Mouse (Mus musculus) lung, embryonic 15.5 days (tissue): ENCODE results near the gene Gm11992. TPM values are rescaled to one million over a fixed set of nuclear protein-coding genes. Genes with fewer than 3 reads are reported as not detected.

Source experiments
- ATAC-seq: fragments of 200-750 bp; cut with Nextera tagmentation; 2 replicates; pipeline ENCODE4 v1.8.0; 2017; ENCODE audit warnings: moderate number of reproducible peaks, borderline replicate concordance; ENCODE audit not compliant: low FRiP score, low TSS enrichment; ENCODE audit errors: extremely low read depth
- H3K27ac ChIP-seq: fragments of 300-500 bp; sonication (generic); 2 replicates; pipeline ENCODE4 v1.5.1; 2015; ENCODE audit warnings: moderate library complexity, mild to moderate bottlenecking, inconsistent platforms
- H3K27me3 ChIP-seq: fragments of 300-500 bp; sonication (generic); 2 replicates; pipeline ENCODE4 v1.6.1; 2015; ENCODE audit warnings: inconsistent platforms
- H3K36me3 ChIP-seq: fragments of 300-500 bp; sonication (generic); 2 replicates; pipeline ENCODE4 v1.6.1; 2015; ENCODE audit warnings: inconsistent platforms
- H3K4me1 ChIP-seq: fragments of 300-500 bp; sonication (generic); 2 replicates; pipeline ENCODE4 v1.6.1; 2015; ENCODE audit warnings: inconsistent platforms
- H3K4me2 ChIP-seq: fragments of 300-500 bp; sonication (generic); 2 replicates; pipeline ENCODE4 v1.6.1; 2015; ENCODE audit warnings: inconsistent platforms, mild to moderate bottlenecking, moderate library complexity
- H3K4me3 ChIP-seq: fragments of 300-500 bp; sonication (generic); 2 replicates; pipeline ENCODE4 v1.5.1; 2015; ENCODE audit warnings: mild to moderate bottlenecking, inconsistent platforms
- H3K9ac ChIP-seq: fragments of 300-500 bp; sonication (generic); 2 replicates; pipeline ENCODE4 v1.6.1; 2015; ENCODE audit warnings: inconsistent platforms
- H3K9me3 ChIP-seq: fragments of 300-500 bp; sonication (generic); 2 replicates; pipeline ENCODE4 v1.6.1; 2016; ENCODE audit warnings: inconsistent platforms
- WGBS: fragments of 180-500 bp; shearing (Covaris S2); methylation state at CpG from one replicate; pipeline ENCODE4 v1.1.7; 2015; 5-methylcytosine and 5-hydroxymethylcytosine counted together
- polyA plus RNA-seq: library from polyadenylated mRNA; unstranded; fragments of >200 nt; fragmentation: Nextera tagmentation; extraction: Ambion mirVana; gene quantifications from 2 replicates; pipeline ENCODE4 v1.2.1, GENCODE M21; 2015

The Gm11992 gene
- polyA plus RNA-seq, 1 experiment from 2014 or later = 2.3 TPM

DNA sequence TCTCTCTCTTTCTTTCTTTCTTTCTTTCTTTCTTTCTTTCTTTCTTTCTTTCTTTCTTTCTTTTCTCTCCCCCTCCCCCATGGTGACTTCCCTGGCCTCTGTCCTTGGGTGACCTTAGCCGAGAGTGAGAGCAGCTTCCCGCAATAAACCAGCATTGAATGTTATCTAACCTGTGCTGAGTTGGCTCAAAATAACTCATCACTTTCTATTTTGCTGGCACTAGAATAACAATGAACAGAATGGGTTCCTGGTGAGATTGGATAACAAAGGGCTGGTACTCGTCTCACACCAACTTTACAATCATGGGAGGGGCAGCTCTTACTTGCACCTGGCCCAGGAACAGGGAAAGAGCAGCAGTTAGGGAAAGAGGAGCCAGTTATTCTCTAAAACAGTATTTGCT, 68.5 kb downstream of the Gm11992 start:
- Histone ChIP-seq H3K27ac (no peak overlapping the region), H3K4me2 (no peak overlapping the region), H3K4me3 (0 out of 2 replicates have a peak overlapping the region, but pooled peaks have one; percentile 46), H3K9ac (no peak overlapping the region), H3K36me3 (no peaks in the 10 kb centered on the region), H3K27me3 (peaks cover 63% of the 10 kb centered on the region), H3K4me1 (peaks cover 28% of the 10 kb centered on the region), H3K9me3 (no peaks in the 10 kb centered on the region)
- WGBS = 6% methylated on average over 3 of the region's 3 CpGs
- no peak for ATAC-seq

- ATAC-seq = peak; percentile 79
- H3K9me3 ChIP-seq = no peaks in the 10 kb centered on the region
- peak overlapping the region; percentile 91 for H3K4me2 ChIP-seq
- H3K4me1 ChIP-seq = peaks cover 28% of the 10 kb centered on the region
- H3K36me3 ChIP-seq = no peaks in the 10 kb centered on the region
- 4% methylated on average over 13 of the region's 13 CpGs for WGBS
- no peak overlapping the region for H3K9ac ChIP-seq
- H3K4me3 ChIP-seq = peak overlapping the region; percentile 46
- peak overlapping the region; percentile 10; the same call in 1 of the 2 replicates for H3K27ac ChIP-seq
- H3K27me3 ChIP-seq = peaks cover 63% of the 10 kb centered on the region
Measured at GRCm38 (mm10) chr11:9117358-9118049, 69.1 kb downstream of the Gm11992 start.

DNA sequence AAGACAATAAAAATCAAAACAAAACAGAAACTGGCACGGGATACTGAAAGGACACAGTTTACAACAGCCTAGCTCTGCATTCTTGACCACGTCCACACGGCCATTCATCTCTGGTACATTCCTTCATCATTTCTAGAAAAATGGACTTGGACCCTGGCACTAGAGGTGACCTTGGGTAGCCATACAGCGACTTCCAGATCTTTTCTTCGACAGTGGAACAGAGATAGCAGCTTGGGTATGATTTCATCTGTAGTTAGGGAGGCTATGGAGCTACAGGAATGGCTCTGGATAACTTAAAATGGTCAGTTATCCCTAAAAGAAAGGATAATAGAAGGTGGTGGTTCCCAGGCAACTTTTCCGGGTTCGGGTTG, 69.6 kb downstream of the Gm11992 start, which contains the start of gene Upp1:
TSS of gene Upp1 (plus strand) at position 54 of the 371 bp plus-strand sequence.
- peaks cover 63% of the 10 kb centered on the region for H3K27me3 ChIP-seq
- H3K9ac ChIP-seq = peak within 1 kb of the TSS; percentile 40
- peak within 1 kb of the TSS; percentile 38 for H3K27ac ChIP-seq
- H3K9me3 ChIP-seq = no peaks in the 10 kb centered on the region
- H3K4me3 ChIP-seq = peak within 1 kb of the TSS; percentile 46
- peaks cover 28% of the 10 kb centered on the region for H3K4me1 ChIP-seq
- peak within 1 kb of the TSS; percentile 91 for H3K4me2 ChIP-seq
- WGBS = 1% methylated on average over 7 of the region's 7 CpGs
- no peak for ATAC-seq
- H3K36me3 ChIP-seq = no peaks in the 10 kb centered on the region

GRCm38 (mm10) chr11:9118421-9119121, 70.2 kb downstream of the Gm11992 start:
- ATAC-seq = peak; percentile 20; the same call in 1 of the 2 replicates
- Histone ChIP-seq H3K9ac (peak overlapping the region; percentile 40), H3K9me3 (no peaks in the 10 kb centered on the region), H3K4me2 (peak overlapping the region; percentile 91), H3K27me3 (peaks cover 60% of the 10 kb centered on the region), H3K36me3 (no peaks in the 10 kb centered on the region), H3K4me3 (peak overlapping the region; percentile 46), H3K27ac (peak overlapping the region; percentile 38), H3K4me1 (peaks cover 28% of the 10 kb centered on the region)
- under 1% methylated on average over 40 of the region's 40 CpGs for WGBS

Other genes with a start within 250 kb of the Gm11992 start
- 0.10 and 0.11 TPM in 2 replicates for gene Pkd1l1, start 75.3 kb upstream of the Gm11992 start, polyA plus RNA-seq
- 17.4 and 20.7 TPM in 2 replicates for gene Hus1, start 37.4 kb upstream of the Gm11992 start, polyA plus RNA-seq
- gene Sun3, start 397 bp downstream of the Gm11992 start, polyA plus RNA-seq = 0.12 TPM in 1 of 2 replicates, not detected in the other
- gene Upp1, start 69.5 kb downstream of the Gm11992 start, polyA plus RNA-seq = 13.7 and 14.1 TPM in 2 replicates
- 0.01 and 0.12 TPM in 2 replicates for gene Abca13, start 143.3 kb downstream of the Gm11992 start, polyA plus RNA-seq